Comparison of ENCODE assay signal across 23 mouse cellular contexts in genomic region chr11:3235277-3235676, GRCm38 (mm10). TPM values are rescaled to one million over a fixed set of nuclear protein-coding genes. Genes with fewer than 3 reads are reported as not detected.
DNase-seq lines count a peak whose midpoint lies in the region; ATAC-seq and TF ChIP-seq lines count a peak whose summit lies in the region.
"Had no signal": no experiment of that assay in that cellular context is flagged by ENCODE, and none has a peak within 500 bp of the region (broad histone marks: within the 10 kb centered on the region; RNA-seq: fewer than 3 reads in every experiment).

No protein-coding gene starts in this region.

- intact Hi-C loops in gastrocnemius, adult 2 months (cut with DNase I), result no loop called here
- intact Hi-C loops in gastrocnemius, postnatal 14 days (cut with DNase I; ENCODE audit: low total_unique reads), result no loop called here

- no peak for DNase-seq in gastrocnemius, adult 2 months
- DNase-seq in gastrocnemius, postnatal 14 days, result no peak
- DNase-seq in layer of hippocampus, adult 2 months (ENCODE audit: low spot score in 2 of 2), result no peak
- DNase-seq in layer of hippocampus, postnatal 14 days (ENCODE audit: low spot score in 2 of 2), result no peak
- DNase-seq in 416B (ENCODE audit: low read depth), result peak; percentile 32
- DNase-seq in cerebellum, adult 11-12 months, result no peak
- DNase-seq: adrenal gland, adult 2 months; adrenal gland, postnatal 25 days; cerebellum, adult 11 months; cerebellum, adult 9-10 months; cerebellum, postnatal 25 days; forebrain, postnatal 0 days; gastrocnemius, postnatal 36 days; heart, adult 2 months had no signal

- peak; percentile 65 for ATAC-seq in granulocyte monocyte progenitor cell, adult 5-6 weeks (replicated peaks; ENCODE audit: poor library complexity, severe bottlenecking)
- ATAC-seq: activated CD4-positive, CD25-positive, alpha-beta regulatory T cell, adult 4 months; forebrain, postnatal 0 days; inflammation-experienced regulatory T-cells, adult 6 months; Patski had no signal

- peak overlapping the region; percentile 13; the same call in 1 of the 2 replicates for H3K27ac ChIP-seq in gastrocnemius, adult 2 months
- H3K27ac ChIP-seq in layer of hippocampus, adult 2 months, result peak overlapping the region; percentile 5; the same call in 1 of the 2 replicates
- H3K27ac ChIP-seq: embryonic facial prominence, embryonic 13.5 days; forebrain, embryonic 12.5 days; heart, adult 2 months; hindbrain, embryonic 10.5 days; hindbrain, embryonic 14.5 days had no signal

- no peak overlapping the region for H3K4me3 ChIP-seq in gastrocnemius, adult 2 months
- no peak overlapping the region for H3K4me3 ChIP-seq in layer of hippocampus, adult 2 months
- H3K4me3 ChIP-seq: embryonic facial prominence, embryonic 13.5 days; forebrain, embryonic 12.5 days; heart, adult 2 months; heart, embryonic 12.5 days; hindbrain, embryonic 10.5 days had no signal

- no peak for TF ChIP-seq CTCF in gastrocnemius, adult 2 months (IDR thresholded peaks at IDR 0.05)
- TF ChIP-seq CTCF in layer of hippocampus, adult 2 months (conservative IDR thresholded peaks at IDR 0.05), result no peak

RNA-seq across cellular contexts. Expression of gene Drg1, which starts 30.9 kb away (rescaled TPM):
- 10 to 100 TPM; 44.1 to 45.0 TPM for total RNA-seq in gastrocnemius, adult 2 months (2021)
- 10 to 100 TPM; 38.9 to 40.4 TPM for total RNA-seq in gastrocnemius, postnatal 14 days (2021)
- 10 to 100 TPM; 91.7 to 98.9 TPM for total RNA-seq in layer of hippocampus, adult 2 months (2021)
- 100 to 1,000 TPM in 1 of 2 experiments, 10 to 100 TPM in 1; 89.8 to 103 TPM for total RNA-seq in layer of hippocampus, postnatal 14 days (2021)
- total RNA-seq in granulocyte monocyte progenitor cell, adult 5-6 weeks (2014; fragmentation: Nextera tagmentation), result 132 and 172 TPM in 2 replicates
- total RNA-seq in granulocyte monocyte progenitor cell, adult 5-6 weeks (2017), result 229 and 265 TPM in 2 replicates

RNA-seq across cellular contexts. Expression of gene Eif4enif1, which starts 33.1 kb away (rescaled TPM):
- 10 to 100 TPM; 29.9 to 34.5 TPM for total RNA-seq in gastrocnemius, adult 2 months (2021)
- total RNA-seq in gastrocnemius, postnatal 14 days (2021), result 10 to 100 TPM; 23.6 to 26.2 TPM
- total RNA-seq in layer of hippocampus, adult 2 months (2021), result 10 to 100 TPM; 67.7 to 80.6 TPM
- total RNA-seq in layer of hippocampus, postnatal 14 days (2021), result 10 to 100 TPM; 61.5 to 66.1 TPM
- 67.8 and 75.2 TPM in 2 replicates for total RNA-seq in granulocyte monocyte progenitor cell, adult 5-6 weeks (2014; fragmentation: Nextera tagmentation)
- 35.2 and 51.4 TPM in 2 replicates for total RNA-seq in granulocyte monocyte progenitor cell, adult 5-6 weeks (2017)

RNA-seq across cellular contexts. Expression of gene Sfi1, which starts 42.0 kb away (rescaled TPM):
- 10 to 100 TPM; 15.3 to 15.6 TPM for total RNA-seq in gastrocnemius, adult 2 months (2021)
- 10 to 100 TPM in 1 of 2 experiments, 1 to 10 TPM in 1; 9.6 to 10.9 TPM for total RNA-seq in gastrocnemius, postnatal 14 days (2021)
- 10 to 100 TPM; 74.8 to 78.6 TPM for total RNA-seq in layer of hippocampus, adult 2 months (2021)
- 10 to 100 TPM; 56.3 to 57.2 TPM for total RNA-seq in layer of hippocampus, postnatal 14 days (2021)
- total RNA-seq in granulocyte monocyte progenitor cell, adult 5-6 weeks (2014; fragmentation: Nextera tagmentation), result 10.4 and 12.3 TPM in 2 replicates
- 8.0 and 18.0 TPM in 2 replicates for total RNA-seq in granulocyte monocyte progenitor cell, adult 5-6 weeks (2017)

RNA-seq across cellular contexts. Expression of gene Patz1, which starts 53.4 kb away (rescaled TPM):
- 10 to 100 TPM; 11.9 to 17.2 TPM for total RNA-seq in gastrocnemius, adult 2 months (2021)
- total RNA-seq in gastrocnemius, postnatal 14 days (2021), result 10 to 100 TPM; 11.8 to 12.8 TPM
- 10 to 100 TPM; 55.5 to 56.6 TPM for total RNA-seq in layer of hippocampus, adult 2 months (2021)
- total RNA-seq in layer of hippocampus, postnatal 14 days (2021), result 10 to 100 TPM; 50.3 to 50.4 TPM
- 98.0 and 105 TPM in 2 replicates for total RNA-seq in granulocyte monocyte progenitor cell, adult 5-6 weeks (2014; fragmentation: Nextera tagmentation)
- 65.0 and 73.9 TPM in 2 replicates for total RNA-seq in granulocyte monocyte progenitor cell, adult 5-6 weeks (2017)
